Mouse (Mus musculus): Measurements from ENCODE around the gene Slc25a25.

- TF ChIP-seq CTCF (IDR thresholded peaks at IDR 0.05; ENCODE audit: low read depth) (no peak), EP300 (IDR thresholded peaks at IDR 0.05; ENCODE audit: low read depth) (no peak)
Measured at GRCm38 (mm10) chr2:32407144-32407824, 44.0 kb downstream of the Slc25a25 start.

All from liver, postnatal 0 days (tissue).